Mouse (Mus musculus) forebrain, postnatal 0 days (tissue): ENCODE data around the gene Scamp1. TPM values are rescaled to one million over a fixed set of nuclear protein-coding genes. Genes with fewer than 3 reads are reported as not detected.

Experiments
- ATAC-seq: fragments of 200-750 bp; cut with Nextera tagmentation; 2 replicates; pipeline ENCODE4 v1.8.0; 2017; ENCODE audit warnings: mild to moderate bottlenecking, moderate library complexity
- DNase-seq: peaks from one replicate; pipeline ENCODE4 v3.0.0-alpha.2; 2015
- H3K27ac ChIP-seq: fragments of 300-500 bp; sonication (generic); 2 replicates; pipeline ENCODE4 v1.5.1; 2014; ENCODE audit warnings: low read depth, mild to moderate bottlenecking, antibody characterized with exemption, low read length, moderate library complexity, mixed read lengths
- H3K27me3 ChIP-seq: fragments of 300-500 bp; sonication (generic); 2 replicates; pipeline ENCODE4 v1.6.1; 2014; ENCODE audit warnings: mild to moderate bottlenecking, low read length, mixed read lengths; ENCODE audit not compliant: insufficient read depth
- H3K36me3 ChIP-seq: fragments of 300-500 bp; sonication (generic); 2 replicates; pipeline ENCODE4 v1.6.1; 2014; ENCODE audit warnings: mild to moderate bottlenecking, moderate library complexity; ENCODE audit not compliant: insufficient read depth
- H3K4me1 ChIP-seq: fragments of 300-500 bp; sonication (generic); 2 replicates; pipeline ENCODE4 v1.6.1; 2014; ENCODE audit warnings: antibody characterized with exemption; ENCODE audit not compliant: insufficient read depth
- H3K4me2 ChIP-seq: fragments of 300-500 bp; sonication (generic); 2 replicates; pipeline ENCODE4 v1.6.1; 2014; ENCODE audit warnings: low read depth, mild to moderate bottlenecking, moderate library complexity
- H3K4me3 ChIP-seq: fragments of 300-500 bp; sonication (generic); 2 replicates; pipeline ENCODE4 v1.5.1; 2014; ENCODE audit warnings: low read depth, low read length, mixed read lengths
- H3K9ac ChIP-seq: fragments of 300-500 bp; sonication (generic); 2 replicates; pipeline ENCODE4 v1.6.1; 2014; ENCODE audit warnings: mild to moderate bottlenecking
- H3K9me3 ChIP-seq: fragments of 300-500 bp; sonication (generic); 2 replicates; pipeline ENCODE4 v1.6.1; 2016; ENCODE audit warnings: low read length
- CTCF ChIP-seq: sonication (generic); IDR thresholded peaks from 2 replicates; pipeline ENCODE4 v1.5.1; 2016; ENCODE audit warnings: antibody characterized with exemption, control low read depth, low read depth
- WGBS: fragments of 180-500 bp; shearing (Covaris S2); extraction: QIAGEN DNeasy Blood & Tissue Kit; methylation state at CpG from one replicate; pipeline ENCODE4 v1.1.7; 2014; 5-methylcytosine and 5-hydroxymethylcytosine counted together
- polyA plus RNA-seq: library from polyadenylated mRNA; unstranded; fragments of >200 nt; fragmentation: Nextera tagmentation; extraction: Ambion mirVana; gene quantifications from 2 replicates; pipeline ENCODE4 v1.2.1, GENCODE M21; 2015
- total RNA-seq: library from RNA; depleted of rRNA; stranded (reverse); fragments of >200 nt; gene quantifications from 2 replicates; pipeline ENCODE4 v1.2.3, GENCODE M21; 2014

Scamp1 gene
- total and polyA plus RNA-seq, 2 experiments from 2014 or later, result 116 to 119 TPM

- no peaks in the 10 kb centered on the region for H3K4me1 ChIP-seq
- no peak for TF ChIP-seq CTCF
- ATAC-seq (no peak), DNase-seq (no peak)
- no peak overlapping the region for H3K4me2 ChIP-seq
- WGBS, result 75% methylated on average over 6 of the region's 6 CpGs
- H3K9ac ChIP-seq, result no peak overlapping the region
- H3K27me3 ChIP-seq, result no peaks in the 10 kb centered on the region
- H3K36me3 ChIP-seq, result no peaks in the 10 kb centered on the region
- H3K4me3 ChIP-seq, result no peak overlapping the region
- H3K9me3 ChIP-seq, result no peaks in the 10 kb centered on the region
- no peak overlapping the region for H3K27ac ChIP-seq
Observed at GRCm38 (mm10) chr13:94240111-94240510, 45.5 kb downstream of the Scamp1 start.

- 56% methylated on average over 4 of the region's 4 CpGs for WGBS
- H3K9ac ChIP-seq, result no peak overlapping the region
- no peak for ATAC-seq
- no peaks in the 10 kb centered on the region for H3K36me3 ChIP-seq
- H3K27me3 ChIP-seq, result no peaks in the 10 kb centered on the region
- H3K4me3 ChIP-seq, result no peak overlapping the region
- TF ChIP-seq CTCF, result no peak
- no peak overlapping the region for H3K27ac ChIP-seq
- H3K4me2 ChIP-seq, result no peak overlapping the region
- no peaks in the 10 kb centered on the region for H3K9me3 ChIP-seq
- no peaks in the 10 kb centered on the region for H3K4me1 ChIP-seq
- no peak for DNase-seq
Observed at GRCm38 (mm10) chr13:94239488-94239887, 46.2 kb downstream of the Scamp1 start.

- no peak for TF ChIP-seq CTCF
- ATAC-seq, result no peak
- WGBS, result 89% methylated on average over 14 of the region's 14 CpGs
- Histone ChIP-seq H3K9ac (no peak overlapping the region), H3K27ac (no peak overlapping the region), H3K27me3 (no peaks in the 10 kb centered on the region), H3K4me1 (no peaks in the 10 kb centered on the region), H3K9me3 (no peaks in the 10 kb centered on the region), H3K36me3 (peaks cover 18% of the 10 kb centered on the region), H3K4me3 (no peak overlapping the region), H3K4me2 (no peak overlapping the region)
- DNase-seq, result no peak
Observed at GRCm38 (mm10) chr13:94231871-94232270, 53.8 kb downstream of the Scamp1 start.

- H3K27me3 ChIP-seq, result no peaks in the 10 kb centered on the region
- no peak overlapping the region for H3K4me3 ChIP-seq
- H3K27ac ChIP-seq, result no peak overlapping the region
- no peaks in the 10 kb centered on the region for H3K4me1 ChIP-seq
- WGBS, result 94% methylated on average over 38 of the region's 38 CpGs
- ATAC-seq (no peak), DNase-seq (no peak)
- no peak overlapping the region for H3K9ac ChIP-seq
- no peaks in the 10 kb centered on the region for H3K9me3 ChIP-seq
- TF ChIP-seq CTCF, result no peak
- H3K36me3 ChIP-seq, result peaks cover 14% of the 10 kb centered on the region; the same call in 1 of the 2 replicates
- H3K4me2 ChIP-seq, result no peak overlapping the region
Observed at GRCm38 (mm10) chr13:94224717-94225705, 60.6 kb downstream of the Scamp1 start.

GRCm38 (mm10) chr13:94223609-94224008, 62.0 kb downstream of the Scamp1 start:
- Histone ChIP-seq H3K4me1 (no peaks in the 10 kb centered on the region), H3K4me3 (no peak overlapping the region), H3K9ac (no peak overlapping the region), H3K27me3 (no peaks in the 10 kb centered on the region), H3K36me3 (peaks cover 11% of the 10 kb centered on the region; the same call in 1 of the 2 replicates), H3K9me3 (no peaks in the 10 kb centered on the region), H3K4me2 (no peak overlapping the region), H3K27ac (0 out of 2 replicates have a peak overlapping the region, but pooled peaks have one; percentile 45)
- no peak for TF ChIP-seq CTCF
- 75% methylated on average over 14 of the region's 14 CpGs for WGBS
- ATAC-seq (peak; percentile 77), DNase-seq (peak; percentile 42)

- 86% methylated on average over 2 of the region's 2 CpGs for WGBS
- Histone ChIP-seq H3K4me1 (peaks cover 8% of the 10 kb centered on the region), H3K27me3 (no peaks in the 10 kb centered on the region), H3K4me2 (no peak overlapping the region), H3K4me3 (no peak overlapping the region), H3K9me3 (no peaks in the 10 kb centered on the region), H3K9ac (no peak overlapping the region), H3K36me3 (peaks cover 15% of the 10 kb centered on the region), H3K27ac (no peak overlapping the region)
- peak; percentile 51 for TF ChIP-seq CTCF
- no peak for ATAC-seq
- DNase-seq, result no peak
Observed at GRCm38 (mm10) chr13:94212716-94213115, 72.9 kb downstream of the Scamp1 start.

- no peak overlapping the region for H3K4me3 ChIP-seq
- peak; percentile 75 for DNase-seq
- H3K27me3 ChIP-seq, result no peaks in the 10 kb centered on the region
- whole genome bisulfite sequencing, result 56% methylated on average over 2 of the region's 2 CpGs
- H3K4me1 ChIP-seq, result peaks cover 8% of the 10 kb centered on the region
- no peak for TF ChIP-seq CTCF
- H3K9ac ChIP-seq, result no peak overlapping the region
- H3K9me3 ChIP-seq, result no peaks in the 10 kb centered on the region
- H3K27ac ChIP-seq, result no peak overlapping the region
- H3K36me3 ChIP-seq, result peaks cover 15% of the 10 kb centered on the region
- H3K4me2 ChIP-seq, result no peak overlapping the region
- peak; percentile 76 for ATAC-seq
Observed at GRCm38 (mm10) chr13:94212179-94212578, 73.5 kb downstream of the Scamp1 start.
